Mouse (Mus musculus) neural tube, embryonic 12.5 days (tissue): ENCODE measurements around the gene Cenph. TPM values are rescaled to one million over a fixed set of nuclear protein-coding genes. Genes with fewer than 3 reads are reported as not detected.

ENCODE experiments used
- polyA plus RNA-seq: library from polyadenylated mRNA; unstranded; fragments of >200 nt; fragmentation: Nextera tagmentation; extraction: Ambion mirVana; gene quantifications from 2 replicates; pipeline ENCODE4 v1.2.1, GENCODE M21; 2016

The Cenph gene
- polyA plus RNA-seq, 1 experiment from 2014 or later = 27.9 TPM

Other genes with a start within 250 kb of the Cenph start
- 1.6 and 1.8 TPM in 2 replicates for gene Ocln, start 223.2 kb downstream of the Cenph start, polyA plus RNA-seq
- 1.5 and 2.1 TPM in 2 replicates for gene Marveld2, start 158.9 kb downstream of the Cenph start, polyA plus RNA-seq
- gene Ak6, start 124.9 kb downstream of the Cenph start, polyA plus RNA-seq = 288 and 293 TPM in 2 replicates
- 20.9 and 24.0 TPM in 2 replicates for gene Rad17, start 124.8 kb downstream of the Cenph start, polyA plus RNA-seq
- 21.6 and 23.0 TPM in 2 replicates for gene Taf9, start 124.3 kb downstream of the Cenph start, polyA plus RNA-seq
- 2.0 and 2.3 TPM in 2 replicates for gene Ccdc125, start 106.2 kb downstream of the Cenph start, polyA plus RNA-seq
- 63.5 and 65.4 TPM in 2 replicates for gene Cdk7, start 45.0 kb downstream of the Cenph start, polyA plus RNA-seq
- gene Mrps36, start 31.2 kb downstream of the Cenph start, polyA plus RNA-seq = 135 and 144 TPM in 2 replicates
- gene Ccnb1, start 10.7 kb upstream of the Cenph start, polyA plus RNA-seq = 197 and 198 TPM in 2 replicates
- gene Slc30a5, start 57.5 kb upstream of the Cenph start, polyA plus RNA-seq = 42.2 and 43.7 TPM in 2 replicates